Mouse (Mus musculus) heart, embryonic 13.5 days (tissue): ENCODE results near the gene Shroom3. TPM values are rescaled to one million over a fixed set of nuclear protein-coding genes. Genes with fewer than 3 reads are reported as not detected.
A peak's percentile ranks its signal among the peaks of the same experiment; 100 is the strongest.

Experiments used
- ATAC-seq: fragments of 200-750 bp; cut with Nextera tagmentation; 2 replicates; pipeline ENCODE4 v1.8.0; 2017; ENCODE audit warnings: moderate TSS enrichment; ENCODE audit not compliant: insufficient number of reproducible peaks, low FRiP score, low TSS enrichment; ENCODE audit errors: extremely low read depth
- H3K27ac ChIP-seq: fragments of 300-500 bp; sonication (generic); replicated peaks from 2 replicates; pipeline ENCODE4 v1.5.1; 2015; ENCODE audit warnings: moderate library complexity, mild to moderate bottlenecking, inconsistent platforms
- H3K27me3 ChIP-seq: fragments of 300-500 bp; sonication (generic); replicated peaks from 2 replicates; pipeline ENCODE4 v1.6.1; 2015; ENCODE audit warnings: mild to moderate bottlenecking, inconsistent platforms
- H3K36me3 ChIP-seq: fragments of 300-500 bp; sonication (generic); 2 replicates; pipeline ENCODE4 v1.6.1; 2015; ENCODE audit warnings: mild to moderate bottlenecking, inconsistent platforms
- H3K4me1 ChIP-seq: fragments of 300-500 bp; sonication (generic); 2 replicates; pipeline ENCODE4 v1.6.1; 2015; ENCODE audit warnings: inconsistent platforms
- H3K4me2 ChIP-seq: fragments of 300-500 bp; sonication (generic); 2 replicates; pipeline ENCODE4 v1.6.1; 2015; ENCODE audit warnings: inconsistent platforms, mild to moderate bottlenecking, moderate library complexity
- H3K4me3 ChIP-seq: fragments of 300-500 bp; sonication (generic); 2 replicates; pipeline ENCODE4 v1.5.1; 2015; ENCODE audit warnings: moderate library complexity, mild to moderate bottlenecking, inconsistent platforms
- H3K9ac ChIP-seq: fragments of 300-500 bp; sonication (generic); 2 replicates; pipeline ENCODE4 v1.6.1; 2015; ENCODE audit warnings: inconsistent platforms, mild to moderate bottlenecking, moderate library complexity
- H3K9me3 ChIP-seq: fragments of 300-500 bp; sonication (generic); 2 replicates; pipeline ENCODE4 v1.6.1; 2016; ENCODE audit warnings: inconsistent platforms
- WGBS: fragments of 180-500 bp; shearing (Covaris S2); methylation state at CpG from one replicate; pipeline ENCODE4 v1.1.7; 2015; ENCODE audit warnings: mixed read lengths; 5-methylcytosine and 5-hydroxymethylcytosine counted together
- polyA plus RNA-seq: library from polyadenylated mRNA; unstranded; fragments of >200 nt; fragmentation: Nextera tagmentation; extraction: Ambion mirVana; gene quantifications from 2 replicates; pipeline ENCODE4 v1.2.1, GENCODE M21; 2015

Gene Shroom3
- polyA plus RNA-seq, 1 experiment from 2014 or later = 10.3 TPM

GRCm38 (mm10) chr5:92682621-92683348, 450 bp upstream of the Shroom3 start:
- H3K9ac ChIP-seq = peak overlapping the region; percentile 87
- H3K4me2 ChIP-seq = peak overlapping the region; percentile 96
- H3K27me3 ChIP-seq = peaks cover 5% of the 10 kb centered on the region
- H3K4me1 ChIP-seq = peaks cover 4% of the 10 kb centered on the region; the same call in 1 of the 2 replicates
- ATAC-seq = no peak
- peak overlapping the region; percentile 81 for H3K27ac ChIP-seq
- no peaks in the 10 kb centered on the region for H3K9me3 ChIP-seq
- H3K4me3 ChIP-seq = peak overlapping the region; percentile 69
- no peaks in the 10 kb centered on the region for H3K36me3 ChIP-seq
- under 1% methylated on average over 39 of the region's 39 CpGs for WGBS

- no peak overlapping the region for H3K27ac ChIP-seq
Measured at GRCm38 (mm10) chr5:92683871-92684475, 738 bp downstream of the Shroom3 start.

GRCm38 (mm10) chr5:92684715-92685460, 1.7 kb downstream of the Shroom3 start:
- ATAC-seq = no peak
- H3K9ac ChIP-seq = no peak overlapping the region
- H3K4me2 ChIP-seq = peak overlapping the region; percentile 96; the same call in 1 of the 2 replicates
- no peak overlapping the region for H3K27ac ChIP-seq
- no peaks in the 10 kb centered on the region for H3K36me3 ChIP-seq
- peaks cover 4% of the 10 kb centered on the region; the same call in 1 of the 2 replicates for H3K4me1 ChIP-seq
- no peak overlapping the region for H3K4me3 ChIP-seq
- WGBS = 89% methylated on average over 16 of the region's 16 CpGs
- H3K9me3 ChIP-seq = no peaks in the 10 kb centered on the region
- peaks cover 5% of the 10 kb centered on the region for H3K27me3 ChIP-seq

More at GRCm38 (mm10) chr5:92683871-92684475, 738 bp downstream of the Shroom3 start:
- Histone ChIP-seq H3K4me2 (peak overlapping the region; percentile 96), H3K4me1 (peaks cover 4% of the 10 kb centered on the region; the same call in 1 of the 2 replicates), H3K36me3 (no peaks in the 10 kb centered on the region), H3K9ac (peak overlapping the region; percentile 87), H3K9me3 (no peaks in the 10 kb centered on the region), H3K27me3 (peaks cover 5% of the 10 kb centered on the region), H3K4me3 (peak overlapping the region; percentile 69)
- no peak for ATAC-seq
- 36% methylated on average over 9 of the region's 9 CpGs for WGBS

GRCm38 (mm10) chr5:92688124-92688523, 4.9 kb downstream of the Shroom3 start:
- Histone ChIP-seq H3K4me2 (no peak overlapping the region), H3K36me3 (no peaks in the 10 kb centered on the region), H3K4me3 (no peak overlapping the region), H3K9me3 (no peaks in the 10 kb centered on the region), H3K27me3 (no peaks in the 10 kb centered on the region), H3K9ac (no peak overlapping the region), H3K4me1 (no peaks in the 10 kb centered on the region; the same call in 1 of the 2 replicates), H3K27ac (no peak overlapping the region)
- 84% methylated on average over 5 of the region's 5 CpGs for WGBS
- no peak for ATAC-seq

- ATAC-seq = no peak
- WGBS = 85% methylated on average over 9 of the region's 9 CpGs
- Histone ChIP-seq H3K9ac (no peak overlapping the region), H3K27ac (no peak overlapping the region), H3K4me3 (no peak overlapping the region), H3K4me2 (no peak overlapping the region), H3K9me3 (no peaks in the 10 kb centered on the region), H3K27me3 (no peaks in the 10 kb centered on the region), H3K36me3 (no peaks in the 10 kb centered on the region), H3K4me1 (no peaks in the 10 kb centered on the region; the same call in 1 of the 2 replicates)
Measured at GRCm38 (mm10) chr5:92688569-92688968, 5.3 kb downstream of the Shroom3 start.

- no peak for ATAC-seq
- Histone ChIP-seq H3K27ac (no peak overlapping the region), H3K9ac (no peak overlapping the region), H3K9me3 (no peaks in the 10 kb centered on the region), H3K36me3 (no peaks in the 10 kb centered on the region), H3K4me3 (no peak overlapping the region), H3K4me2 (no peak overlapping the region), H3K4me1 (peaks cover 18% of the 10 kb centered on the region), H3K27me3 (no peaks in the 10 kb centered on the region)
- 57% methylated on average over 16 of the region's 16 CpGs for WGBS
Measured at GRCm38 (mm10) chr5:92692206-92693007, 9.2 kb downstream of the Shroom3 start.

- no peaks in the 10 kb centered on the region for H3K27me3 ChIP-seq
- H3K4me2 ChIP-seq = no peak overlapping the region
- H3K9me3 ChIP-seq = no peaks in the 10 kb centered on the region
- H3K36me3 ChIP-seq = no peaks in the 10 kb centered on the region
- H3K4me3 ChIP-seq = no peak overlapping the region
- no peak overlapping the region for H3K9ac ChIP-seq
- peaks cover 27% of the 10 kb centered on the region for H3K4me1 ChIP-seq
- WGBS = 90% methylated on average over 3 of the region's 3 CpGs
- ATAC-seq = no peak
- peak overlapping the region; percentile 41; the same call in 1 of the 2 replicates for H3K27ac ChIP-seq
Measured at GRCm38 (mm10) chr5:92693744-92694143, 10.5 kb downstream of the Shroom3 start.

GRCm38 (mm10) chr5:92694316-92694995, 11.2 kb downstream of the Shroom3 start:
- peak overlapping the region; percentile 41 for H3K27ac ChIP-seq
- ATAC-seq = no peak

GRCm38 (mm10) chr5:92698131-92698836, 15.0 kb downstream of the Shroom3 start:
- 6% methylated on average over 15 of the region's 15 CpGs for WGBS
- Histone ChIP-seq H3K27ac (peak overlapping the region; percentile 60), H3K36me3 (no peaks in the 10 kb centered on the region)

More at GRCm38 (mm10) chr5:92694316-92694995, 11.2 kb downstream of the Shroom3 start:
- H3K27me3 ChIP-seq = no peaks in the 10 kb centered on the region
- peaks cover 34% of the 10 kb centered on the region for H3K4me1 ChIP-seq
- H3K9ac ChIP-seq = no peak overlapping the region
- no peaks in the 10 kb centered on the region for H3K36me3 ChIP-seq
- H3K9me3 ChIP-seq = no peaks in the 10 kb centered on the region
- 65% methylated on average over 10 of the region's 10 CpGs for WGBS
- no peak overlapping the region for H3K4me2 ChIP-seq
- no peak overlapping the region for H3K4me3 ChIP-seq

More at GRCm38 (mm10) chr5:92698131-92698836, 15.0 kb downstream of the Shroom3 start:
- H3K4me2 ChIP-seq = peak overlapping the region; percentile 69
- H3K4me1 ChIP-seq = peaks cover 39% of the 10 kb centered on the region
- H3K4me3 ChIP-seq = peak overlapping the region; percentile 39
- peak overlapping the region; percentile 66 for H3K9ac ChIP-seq
- H3K27me3 ChIP-seq = no peaks in the 10 kb centered on the region
- ATAC-seq = no peak
- no peaks in the 10 kb centered on the region for H3K9me3 ChIP-seq
